Mouse (Mus musculus) midbrain, postnatal 0 days (tissue): ENCODE results near the gene Psat1. TPM values are rescaled to one million over a fixed set of nuclear protein-coding genes. Genes with fewer than 3 reads are reported as not detected.

ENCODE experiments used
- ATAC-seq: fragments of 200-750 bp; cut with Nextera tagmentation; 2 replicates; pipeline ENCODE4 v1.8.0; 2017; ENCODE audit warnings: moderate number of reproducible peaks, mild to moderate bottlenecking, moderate TSS enrichment, moderate library complexity; ENCODE audit not compliant: low FRiP score
- DNase-seq: peaks from one replicate; pipeline ENCODE4 v3.0.0-alpha.2; 2015; ENCODE audit warnings: low spot score
- H3K27ac ChIP-seq: fragments of 300-500 bp; sonication (generic); 2 replicates; pipeline ENCODE4 v1.5.1; 2014; ENCODE audit warnings: low read depth, mild to moderate bottlenecking, low read length, mixed read lengths
- H3K27me3 ChIP-seq: fragments of 300-500 bp; sonication (generic); 2 replicates; pipeline ENCODE4 v1.6.1; 2014; ENCODE audit warnings: low read length, control low read depth, mixed read lengths; ENCODE audit not compliant: insufficient read depth
- H3K36me3 ChIP-seq: fragments of 300-500 bp; sonication (generic); 2 replicates; pipeline ENCODE4 v1.6.1; 2014; ENCODE audit warnings: low read length, control low read depth, mixed read lengths; ENCODE audit not compliant: insufficient read depth
- H3K4me1 ChIP-seq: fragments of 300-500 bp; sonication (generic); 2 replicates; pipeline ENCODE4 v1.6.1; 2014; ENCODE audit warnings: mild to moderate bottlenecking, control low read depth, antibody characterized with exemption, low read length, mixed read lengths; ENCODE audit not compliant: insufficient read depth
- H3K4me2 ChIP-seq: fragments of 300-500 bp; sonication (generic); 2 replicates; pipeline ENCODE4 v1.6.1; 2014; ENCODE audit warnings: low read depth, mild to moderate bottlenecking, low read length, mixed read lengths; ENCODE audit not compliant: poor library complexity, severe bottlenecking
- H3K4me3 ChIP-seq: fragments of 300-500 bp; sonication (generic); 2 replicates; pipeline ENCODE4 v1.5.1; 2014; ENCODE audit warnings: low read depth, mild to moderate bottlenecking, low read length, moderate library complexity
- H3K9ac ChIP-seq: fragments of 300-500 bp; sonication (generic); replicated peaks from 2 replicates; pipeline ENCODE4 v1.6.1; 2014; ENCODE audit warnings: mild to moderate bottlenecking, low read length, moderate library complexity, mixed read lengths; ENCODE audit not compliant: poor library complexity, severe bottlenecking
- H3K9me3 ChIP-seq: fragments of 300-500 bp; sonication (generic); 2 replicates; pipeline ENCODE4 v1.6.1; 2016; ENCODE audit warnings: low read length, control low read depth
- CTCF ChIP-seq: IDR thresholded peaks from 2 replicates; pipeline ENCODE4 v1.5.1; 2016; ENCODE audit warnings: antibody characterized with exemption, mild to moderate bottlenecking
- WGBS: fragments of 180-500 bp; shearing (Covaris S2); extraction: QIAGEN DNeasy Blood & Tissue Kit; methylation state at CpG from one replicate; pipeline ENCODE4 v1.1.7; 2014; 5-methylcytosine and 5-hydroxymethylcytosine counted together
- polyA plus RNA-seq: library from polyadenylated mRNA; unstranded; fragments of >200 nt; fragmentation: Nextera tagmentation; extraction: Ambion mirVana; gene quantifications from 2 replicates; pipeline ENCODE4 v1.2.1, GENCODE M21; 2015
- total RNA-seq: library from RNA; depleted of rRNA; stranded (reverse); fragments of >200 nt; gene quantifications from 2 replicates; pipeline ENCODE4 v1.2.3, GENCODE M21; 2014; rRNA removed

The Psat1 gene
- total RNA-seq: 97.3 and 106 TPM in 2 replicates
- 68.0 and 76.3 TPM in 2 replicates for polyA plus RNA-seq

DNA sequence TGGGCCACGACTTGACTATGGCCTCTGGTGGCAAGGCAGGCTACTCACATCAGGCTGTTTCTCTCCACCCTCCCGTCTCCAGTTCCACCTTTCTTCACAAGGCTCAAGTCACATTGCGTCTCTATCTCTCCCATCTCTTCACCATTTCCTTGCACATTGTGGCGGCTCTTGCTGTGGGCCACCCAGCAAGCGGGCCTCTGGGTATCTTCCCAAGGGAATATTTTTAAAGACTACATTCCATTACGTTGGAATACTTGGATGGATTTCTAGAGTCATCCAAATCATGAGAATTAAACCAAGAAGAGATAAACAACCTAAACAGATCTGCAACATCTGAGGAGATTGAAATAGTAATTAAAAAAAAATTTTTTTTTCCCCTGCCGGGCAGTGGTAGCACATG is at the start of gene Psat1:
TSS of gene Psat1 (minus strand) at position 101 of the 400 bp plus-strand sequence.
- no peak for ATAC-seq
- Histone ChIP-seq H3K27ac (no peak within 1 kb of the TSS), H3K4me3 (no peak within 1 kb of the TSS), H3K27me3 (no peaks in the 10 kb centered on the region), H3K4me2 (no peak within 1 kb of the TSS), H3K4me1 (no peaks in the 10 kb centered on the region), H3K36me3 (no peaks in the 10 kb centered on the region), H3K9ac (no peak within 1 kb of the TSS), H3K9me3 (no peaks in the 10 kb centered on the region)
- 90% methylated on average over 7 of the region's 7 CpGs for WGBS
- TF ChIP-seq CTCF: no peak
- DNase-seq: no peak

- H3K36me3 ChIP-seq: no peaks in the 10 kb centered on the region
- WGBS: 88% methylated on average over 1 of the region's 1 CpGs
- DNase-seq (no peak), ATAC-seq (no peak)
- no peaks in the 10 kb centered on the region for H3K4me1 ChIP-seq
- no peak overlapping the region for H3K9ac ChIP-seq
- H3K4me3 ChIP-seq: no peak overlapping the region
- H3K27ac ChIP-seq: no peak overlapping the region
- H3K27me3 ChIP-seq: no peaks in the 10 kb centered on the region
- no peak overlapping the region for H3K4me2 ChIP-seq
- no peak for TF ChIP-seq CTCF
- H3K9me3 ChIP-seq: no peaks in the 10 kb centered on the region; the same call in 1 of the 2 replicates
Measured at GRCm38 (mm10) chr19:15990102-15990501, 43.0 kb upstream of the Psat1 start.

- 31% methylated on average over 10 of the region's 10 CpGs for WGBS
- Histone ChIP-seq H3K4me1 (0 out of 2 replicates have a peak, but pooled peaks cover 2% of the 10 kb centered on the region), H3K27me3 (no peaks in the 10 kb centered on the region), H3K4me3 (peak overlapping the region; percentile 90), H3K9me3 (no peaks in the 10 kb centered on the region), H3K4me2 (peak overlapping the region; percentile 74), H3K27ac (peak overlapping the region; percentile 86; the same call in 1 of the 2 replicates), H3K36me3 (no peaks in the 10 kb centered on the region), H3K9ac (peak overlapping the region; percentile 90; the same call in 1 of the 2 replicates)
- ATAC-seq (no peak), DNase-seq (no peak)
- TF ChIP-seq CTCF: no peak
Measured at GRCm38 (mm10) chr19:15985172-15985713, 38.1 kb upstream of the Psat1 start.

GRCm38 (mm10) chr19:15984449-15985171 is 37.5 kb upstream of the Psat1 start, which contains the start of gene Cep78:
TSS of gene Cep78 (minus strand) at chr19:15984989.
- under 1% methylated on average over 88 of the region's 88 CpGs for WGBS
- Histone ChIP-seq H3K27ac (peak within 1 kb of the TSS; percentile 86), H3K4me3 (peak within 1 kb of the TSS; percentile 90), H3K4me2 (peak within 1 kb of the TSS; percentile 74), H3K9me3 (no peaks in the 10 kb centered on the region), H3K9ac (peak within 1 kb of the TSS; percentile 90), H3K27me3 (no peaks in the 10 kb centered on the region), H3K4me1 (0 out of 2 replicates have a peak, but pooled peaks cover 2% of the 10 kb centered on the region), H3K36me3 (no peaks in the 10 kb centered on the region)
- TF ChIP-seq CTCF: peak; percentile 53
- ATAC-seq: peak; percentile 93
- peak; percentile 94 for DNase-seq

DNA sequence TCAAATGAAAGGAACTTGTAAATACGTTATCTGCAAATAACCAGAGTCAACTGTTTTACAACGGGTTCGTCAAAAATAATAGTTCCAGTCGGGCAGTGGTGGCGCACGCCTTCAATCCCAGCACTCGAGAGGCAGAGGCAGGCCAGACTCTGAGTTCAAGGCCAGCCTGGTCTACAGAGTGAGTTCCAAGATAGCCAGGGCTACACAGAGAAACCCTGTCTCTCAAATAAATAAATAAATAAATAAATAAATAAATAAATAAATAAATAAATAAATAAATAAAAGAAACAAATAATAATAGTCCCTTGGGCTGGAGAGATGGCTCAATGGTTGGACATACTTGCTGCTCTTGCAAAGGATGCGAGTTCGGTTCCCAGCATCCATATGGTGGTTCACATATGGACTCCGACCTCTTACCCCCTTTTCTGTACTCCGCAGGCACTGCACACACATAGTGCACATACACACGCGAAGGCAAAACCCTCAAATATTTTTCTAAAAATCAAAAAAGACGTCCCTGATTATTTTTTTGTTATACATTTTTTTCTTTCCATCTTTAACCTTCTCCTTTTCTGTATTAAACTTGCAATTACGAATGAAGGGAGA is 36.7 kb upstream of the Psat1 start:
- no peaks in the 10 kb centered on the region for H3K9me3 ChIP-seq
- H3K4me2 ChIP-seq: peak overlapping the region; percentile 74
- 48% methylated on average over 15 of the region's 15 CpGs for WGBS
- peak overlapping the region; percentile 86; the same call in 1 of the 2 replicates for H3K27ac ChIP-seq
- ATAC-seq (no peak), DNase-seq (no peak)
- H3K4me1 ChIP-seq: 0 out of 2 replicates have a peak, but pooled peaks cover 2% of the 10 kb centered on the region
- no peak for TF ChIP-seq CTCF
- H3K9ac ChIP-seq: peak overlapping the region; percentile 90
- no peaks in the 10 kb centered on the region for H3K27me3 ChIP-seq
- 0 out of 2 replicates have a peak, but pooled peaks cover under 1% of the 10 kb centered on the region for H3K36me3 ChIP-seq
- peak overlapping the region; percentile 90 for H3K4me3 ChIP-seq
